Mouse (Mus musculus): ENCODE data around the gene Pgf. TPM values are rescaled to one million over a fixed set of nuclear protein-coding genes. Genes with fewer than 3 reads are reported as not detected.
A peak's percentile ranks its signal among the peaks of the same experiment; 100 is the strongest.

Pgf gene
- polyA plus RNA-seq, 1 experiment from 2014 or later: 12.6 TPM

DNA sequence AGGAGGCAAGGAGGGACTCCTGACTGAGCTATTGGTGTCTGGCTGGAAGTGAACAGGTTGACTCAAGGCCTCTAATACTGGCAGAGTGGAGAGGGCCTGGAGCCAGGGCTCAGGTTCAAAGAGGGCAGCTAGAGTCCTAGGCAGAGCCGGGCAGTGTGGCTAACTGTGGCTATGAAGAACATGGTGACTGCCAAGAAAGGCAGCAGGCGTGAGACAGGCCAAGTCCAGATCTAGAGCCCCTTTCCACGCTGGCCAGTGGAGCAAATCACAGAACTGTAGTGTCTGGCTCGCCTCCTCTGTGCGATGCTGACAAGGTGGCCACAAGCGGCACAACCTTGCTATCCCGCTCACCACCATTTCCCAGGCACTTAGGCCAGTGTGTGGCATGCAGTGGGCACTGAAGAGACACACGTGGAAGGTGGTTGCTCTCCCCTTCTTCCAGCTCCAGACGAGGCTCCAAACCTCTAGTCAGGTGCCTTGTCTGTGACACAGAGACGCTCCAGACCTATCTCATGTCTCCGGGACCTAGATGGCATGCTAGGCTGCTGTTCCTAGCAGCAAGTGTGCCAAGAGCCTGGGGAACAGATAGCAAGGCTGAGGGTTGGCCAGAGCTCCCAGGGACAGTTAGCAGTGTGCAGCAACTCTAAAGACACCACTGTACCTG is 7.2 kb downstream of the Pgf start:
- no peaks in the 10 kb centered on the region for H3K9me3 ChIP-seq
- 85% methylated on average over 11 of the region's 11 CpGs for WGBS
- H3K27me3 ChIP-seq: no peaks in the 10 kb centered on the region
- no peak for ATAC-seq (ENCODE audit: low read depth)
- 0 out of 2 replicates have a peak, but pooled peaks cover 7% of the 10 kb centered on the region for H3K36me3 ChIP-seq
- H3K4me2 ChIP-seq: no peak overlapping the region
- H3K27ac ChIP-seq (replicated peaks): no peak overlapping the region
- no peak overlapping the region for H3K4me3 ChIP-seq
- H3K9ac ChIP-seq: no peak overlapping the region
- H3K4me1 ChIP-seq (replicated peaks): peaks cover 24% of the 10 kb centered on the region

GRCm38 (mm10) chr12:85169877-85170276 is 7.7 kb downstream of the Pgf start:
- 0 out of 2 replicates have a peak, but pooled peaks cover 7% of the 10 kb centered on the region for H3K36me3 ChIP-seq
- H3K27ac ChIP-seq (replicated peaks): no peak overlapping the region
- WGBS: 59% methylated on average over 3 of the region's 3 CpGs

DNA sequence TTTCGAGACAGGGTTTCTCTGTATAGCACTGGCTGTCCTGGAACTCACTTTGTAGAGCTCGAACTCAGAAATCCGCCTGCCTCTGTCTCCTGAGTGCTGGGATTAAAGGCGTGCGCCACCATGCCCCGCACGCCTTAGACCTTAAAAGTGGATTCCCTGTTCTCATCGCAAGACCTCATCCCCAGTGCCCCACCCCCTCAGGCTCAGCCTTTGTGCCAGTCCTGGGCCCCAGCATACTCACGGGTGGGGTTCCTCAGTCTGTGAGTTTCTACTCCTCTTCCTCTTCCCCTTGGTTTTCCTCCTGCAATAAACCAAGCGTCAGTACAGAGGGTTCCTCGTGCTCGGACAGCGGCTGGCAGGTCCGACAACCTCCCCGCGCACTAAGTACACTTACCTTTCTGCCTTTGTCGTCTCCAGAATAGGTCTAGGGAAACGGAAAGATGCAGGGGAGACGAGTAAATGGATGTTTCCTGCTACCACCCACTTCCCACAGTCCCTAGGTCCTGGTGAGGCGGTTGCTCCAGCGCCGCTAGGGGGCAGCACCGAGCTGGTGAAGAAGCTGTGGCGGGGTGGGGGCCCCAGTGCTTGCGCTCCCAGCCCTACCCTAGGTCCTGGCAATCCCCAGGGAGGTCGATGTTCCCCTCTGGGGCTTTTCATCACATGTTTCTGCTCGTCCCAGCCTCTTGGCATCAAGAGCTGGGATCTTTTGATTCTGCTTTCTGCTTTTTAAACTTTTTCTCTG is 8.3 kb downstream of the Pgf start:
- Histone ChIP-seq H3K27me3 (no peaks in the 10 kb centered on the region), H3K4me2 (peak overlapping the region; percentile 47), H3K4me1 (replicated peaks) (peaks cover 15% of the 10 kb centered on the region; the same call in 1 of the 2 replicates), H3K9me3 (no peaks in the 10 kb centered on the region), H3K4me3 (peak overlapping the region; percentile 25), H3K36me3 (0 out of 2 replicates have a peak, but pooled peaks cover 7% of the 10 kb centered on the region), H3K27ac (replicated peaks) (no peak overlapping the region), H3K9ac (peak overlapping the region; percentile 57)
- ATAC-seq (ENCODE audit: low read depth): peak; percentile 81
- WGBS: 21% methylated on average over 27 of the region's 27 CpGs

More at GRCm38 (mm10) chr12:85169877-85170276, 7.7 kb downstream of the Pgf start:
- ATAC-seq (ENCODE audit: low read depth): peak; percentile 22
- H3K9ac ChIP-seq: no peak overlapping the region
- no peaks in the 10 kb centered on the region for H3K9me3 ChIP-seq
- H3K4me2 ChIP-seq: 0 out of 2 replicates have a peak overlapping the region, but pooled peaks have one; percentile 47
- no peaks in the 10 kb centered on the region for H3K27me3 ChIP-seq
- peaks cover 18% of the 10 kb centered on the region for H3K4me1 ChIP-seq (replicated peaks)
- no peak overlapping the region for H3K4me3 ChIP-seq

DNA sequence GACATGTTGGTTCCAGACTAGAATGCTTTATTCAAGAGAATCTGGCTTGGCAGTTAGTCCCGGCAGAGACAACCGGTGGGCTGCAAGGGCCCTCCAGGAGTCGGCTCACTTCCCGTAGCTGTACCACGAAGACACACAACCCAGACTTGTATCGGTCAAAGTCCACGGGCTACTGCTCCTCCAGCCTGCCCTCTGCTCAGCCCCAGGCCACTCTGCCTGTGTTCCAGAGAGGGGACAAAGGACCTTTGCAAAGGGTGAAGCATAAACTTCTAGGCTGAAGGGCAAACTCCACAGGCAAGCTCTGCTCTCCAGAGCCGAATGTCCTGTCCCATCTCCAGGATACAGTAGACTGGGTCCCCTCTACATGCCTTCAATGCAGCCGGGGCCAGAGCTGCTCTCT is 11.0 kb downstream of the Pgf start:
- Histone ChIP-seq H3K36me3 (0 out of 2 replicates have a peak, but pooled peaks cover 7% of the 10 kb centered on the region), H3K4me2 (no peak overlapping the region), H3K27me3 (no peaks in the 10 kb centered on the region), H3K4me3 (no peak overlapping the region), H3K9me3 (no peaks in the 10 kb centered on the region), H3K4me1 (replicated peaks) (peaks cover 9% of the 10 kb centered on the region; the same call in 1 of the 2 replicates), H3K27ac (replicated peaks) (no peak overlapping the region), H3K9ac (no peak overlapping the region)
- 90% methylated on average over 9 of the region's 9 CpGs for WGBS
- no peak for ATAC-seq (ENCODE audit: low read depth)

DNA sequence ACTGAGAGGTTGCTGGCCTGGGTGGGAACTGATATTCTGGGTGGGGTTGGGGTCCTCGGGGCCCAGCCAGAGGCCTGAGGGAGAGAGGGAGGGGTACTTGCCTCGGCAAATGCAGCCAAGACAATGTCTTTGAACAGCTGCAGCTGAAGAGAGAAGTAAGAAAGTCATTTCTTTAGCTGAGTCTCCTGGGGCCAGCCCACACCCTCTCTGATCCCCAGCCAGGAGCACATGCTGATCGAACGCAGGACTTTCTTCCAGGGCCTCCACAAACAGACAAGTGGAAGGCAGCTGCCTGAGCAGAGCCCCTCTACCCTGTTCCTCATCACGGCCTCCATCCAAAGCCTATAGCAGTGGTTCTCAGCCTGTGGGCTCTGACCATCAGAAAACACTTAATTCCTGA is 12.6 kb downstream of the Pgf start:
- H3K9me3 ChIP-seq: no peaks in the 10 kb centered on the region
- ATAC-seq (ENCODE audit: low read depth): no peak
- H3K27me3 ChIP-seq: no peaks in the 10 kb centered on the region
- no peak overlapping the region for H3K9ac ChIP-seq
- H3K36me3 ChIP-seq: 0 out of 2 replicates have a peak, but pooled peaks cover 7% of the 10 kb centered on the region
- H3K27ac ChIP-seq (replicated peaks): no peak overlapping the region
- H3K4me1 ChIP-seq (replicated peaks): peaks cover 8% of the 10 kb centered on the region; the same call in 1 of the 2 replicates
- H3K4me2 ChIP-seq: no peak overlapping the region
- WGBS: 83% methylated on average over 5 of the region's 5 CpGs
- no peak overlapping the region for H3K4me3 ChIP-seq

DNA sequence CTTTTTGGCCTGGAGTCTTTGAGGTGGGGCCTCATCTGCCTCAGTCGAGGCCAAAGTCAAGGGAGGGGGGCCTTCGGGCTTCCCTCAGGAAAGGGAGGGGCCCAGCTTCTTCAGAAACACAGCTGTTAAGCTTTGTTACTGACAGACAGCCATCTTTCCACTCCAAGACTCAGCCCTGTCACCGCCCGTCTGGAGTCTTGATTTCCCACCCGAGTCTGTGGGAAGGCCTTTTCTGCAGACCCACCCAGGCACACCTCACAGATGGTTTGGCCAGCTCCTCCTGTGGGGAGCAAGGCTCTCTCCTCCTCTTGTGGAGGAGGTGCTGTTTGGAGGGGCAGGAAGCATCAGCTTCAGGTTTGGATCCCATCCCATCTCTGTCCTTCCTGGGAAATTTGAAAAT is 18.0 kb downstream of the Pgf start:
- no peaks in the 10 kb centered on the region for H3K36me3 ChIP-seq
- H3K27ac ChIP-seq (replicated peaks): no peak overlapping the region
- H3K4me1 ChIP-seq (replicated peaks): no peaks in the 10 kb centered on the region
- H3K4me3 ChIP-seq: no peak overlapping the region
- ATAC-seq (ENCODE audit: low read depth): no peak
- H3K9me3 ChIP-seq: no peaks in the 10 kb centered on the region
- 80% methylated on average over 5 of the region's 5 CpGs for WGBS
- H3K27me3 ChIP-seq: no peaks in the 10 kb centered on the region
- H3K4me2 ChIP-seq: no peak overlapping the region
- no peak overlapping the region for H3K9ac ChIP-seq

DNA sequence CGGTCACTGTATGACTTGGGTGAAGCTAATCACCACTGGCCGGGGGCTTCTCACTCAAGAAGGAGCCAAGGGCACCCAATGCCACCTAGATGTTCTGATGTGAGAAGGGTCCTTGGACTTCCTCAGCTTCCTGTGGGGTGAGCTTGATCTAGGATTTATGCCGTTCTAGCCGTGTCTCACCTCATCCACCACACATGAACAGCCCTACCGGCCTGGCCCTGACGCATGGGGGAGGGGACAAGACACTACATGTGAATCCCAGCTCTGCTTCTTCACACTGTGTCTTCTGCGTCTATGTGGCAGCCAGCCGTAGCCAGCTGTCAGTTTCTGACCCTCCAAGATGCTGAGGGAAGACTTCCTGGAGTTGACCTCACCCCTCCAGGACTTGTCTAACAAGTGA is 18.8 kb downstream of the Pgf start:
- H3K9ac ChIP-seq: no peak overlapping the region
- 94% methylated on average over 8 of the region's 8 CpGs for WGBS
- no peak overlapping the region for H3K4me2 ChIP-seq
- H3K27me3 ChIP-seq: no peaks in the 10 kb centered on the region
- no peak overlapping the region for H3K4me3 ChIP-seq
- ATAC-seq (ENCODE audit: low read depth): no peak
- no peaks in the 10 kb centered on the region for H3K4me1 ChIP-seq (replicated peaks)
- no peak overlapping the region for H3K27ac ChIP-seq (replicated peaks)
- H3K9me3 ChIP-seq: no peaks in the 10 kb centered on the region
- no peaks in the 10 kb centered on the region for H3K36me3 ChIP-seq

DNA sequence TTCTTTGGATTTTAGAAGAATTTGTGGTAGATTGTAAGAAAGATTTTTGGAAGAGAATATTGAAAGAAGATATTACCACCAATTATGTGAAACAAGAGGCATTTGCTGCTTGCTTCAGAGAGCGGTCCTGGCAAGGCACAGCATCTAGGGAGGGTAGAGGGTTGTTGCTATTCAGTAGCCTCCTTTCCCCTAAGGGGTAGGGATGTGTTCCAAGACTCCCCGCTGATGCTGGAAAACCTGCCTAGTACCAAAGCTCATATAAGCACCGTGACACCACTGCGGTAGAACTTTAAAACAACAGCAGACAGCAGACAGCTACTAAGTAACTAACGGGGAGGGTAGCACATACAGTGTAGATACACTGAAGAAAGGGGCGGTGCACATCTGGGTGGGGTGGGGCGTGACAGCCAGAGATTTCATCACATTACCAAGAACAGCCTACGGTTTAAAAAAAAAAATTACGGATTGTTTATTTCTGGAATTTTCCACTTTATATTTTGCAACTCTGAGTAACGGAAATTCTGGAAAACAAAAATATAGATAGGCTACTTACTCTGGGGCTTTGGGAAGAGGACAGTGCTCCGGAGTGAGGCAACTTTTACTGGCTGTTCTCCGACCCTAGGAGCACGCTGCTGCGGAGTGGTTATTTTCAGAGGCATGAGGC is 19.7 kb downstream of the Pgf start:
- Histone ChIP-seq H3K4me3 (no peak overlapping the region), H3K4me2 (no peak overlapping the region), H3K9me3 (no peaks in the 10 kb centered on the region), H3K27me3 (no peaks in the 10 kb centered on the region), H3K36me3 (no peaks in the 10 kb centered on the region), H3K27ac (replicated peaks) (no peak overlapping the region), H3K4me1 (replicated peaks) (no peaks in the 10 kb centered on the region), H3K9ac (no peak overlapping the region)
- 86% methylated on average over 14 of the region's 14 CpGs for WGBS
- no peak for ATAC-seq (ENCODE audit: low read depth)

DNA sequence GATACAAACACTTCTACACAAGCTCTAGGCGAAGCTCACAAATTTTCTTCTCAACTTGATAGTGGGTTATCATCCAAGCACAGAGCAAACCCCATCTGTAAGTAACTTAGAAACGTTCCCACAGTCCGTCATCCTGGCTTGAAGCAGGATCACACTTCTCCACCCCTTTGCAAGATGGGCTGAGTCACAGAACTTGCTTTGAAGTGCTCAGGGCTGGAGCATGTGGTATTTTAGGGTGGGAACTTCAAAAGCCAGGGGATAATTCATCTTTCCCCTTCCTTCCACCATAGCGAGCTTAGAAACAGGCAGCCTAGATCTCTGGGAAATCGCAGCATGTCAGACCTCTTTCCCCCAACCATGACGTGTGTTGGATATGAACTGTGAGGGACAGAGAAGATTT is 21.3 kb downstream of the Pgf start:
- Histone ChIP-seq H3K36me3 (no peaks in the 10 kb centered on the region), H3K9ac (no peak overlapping the region), H3K27ac (replicated peaks) (no peak overlapping the region), H3K27me3 (no peaks in the 10 kb centered on the region), H3K4me1 (replicated peaks) (no peaks in the 10 kb centered on the region), H3K9me3 (no peaks in the 10 kb centered on the region), H3K4me3 (no peak overlapping the region), H3K4me2 (no peak overlapping the region)
- ATAC-seq (ENCODE audit: low read depth): no peak
- 58% methylated on average over 6 of the region's 6 CpGs for WGBS

GRCm38 (mm10) chr12:85153011-85153410 is 24.6 kb downstream of the Pgf start:
- no peak overlapping the region for H3K27ac ChIP-seq (replicated peaks)
- no peaks in the 10 kb centered on the region for H3K36me3 ChIP-seq
- no peaks in the 10 kb centered on the region for H3K27me3 ChIP-seq
- no peak overlapping the region for H3K4me3 ChIP-seq
- H3K4me2 ChIP-seq: no peak overlapping the region
- ATAC-seq (ENCODE audit: low read depth): no peak
- H3K9ac ChIP-seq: no peak overlapping the region
- H3K4me1 ChIP-seq (replicated peaks): peaks cover 18% of the 10 kb centered on the region
- no peaks in the 10 kb centered on the region for H3K9me3 ChIP-seq
- 80% methylated on average over 3 of the region's 3 CpGs for WGBS

- WGBS: 16% methylated on average over 28 of the region's 28 CpGs
- Histone ChIP-seq H3K4me2 (peak within 1 kb of the TSS; percentile 72), H3K4me3 (peak within 1 kb of the TSS; percentile 56), H3K9me3 (no peaks in the 10 kb centered on the region), H3K27ac (replicated peaks) (peak within 1 kb of the TSS; percentile 54; the same call in 1 of the 2 replicates), H3K4me1 (replicated peaks) (peaks cover 22% of the 10 kb centered on the region), H3K27me3 (no peaks in the 10 kb centered on the region), H3K36me3 (peaks cover 5% of the 10 kb centered on the region; the same call in 1 of the 2 replicates), H3K9ac (peak within 1 kb of the TSS; percentile 85)
- peak; percentile 96 for ATAC-seq (ENCODE audit: low read depth)
Measured at GRCm38 (mm10) chr12:85151002-85151774, 26.4 kb downstream of the Pgf start, which contains the start of gene Rps6kl1. TSS of gene Rps6kl1 (minus strand) at chr12:85151264.
